Mouse (Mus musculus) MEL (cell line): ENCODE data around the gene Klhl31.

Experiments
- BHLHE40 ChIP-seq: IDR thresholded peaks from 2 replicates; pipeline ENCODE4 v1.6.1; 2012; ENCODE audit warnings: low read depth, mild to moderate bottlenecking, inconsistent platforms, low read length, improper control_type of control experiment, borderline replicate concordance
- CTCF ChIP-seq, 3 experiments: IDR thresholded peaks in 2 of 3; conservative IDR thresholded peaks in 1 of 3; 2 replicates each; pipeline ENCODE4 v1.5.1; 2011 to 2012; ENCODE audit warnings: low read length in 3 of 3, low read depth in 2 of 3, mild to moderate bottlenecking in 2 of 3, improper control_type of control experiment in 1 of 3, inconsistent platforms in 1 of 3, mixed read lengths in 1 of 3, moderate library complexity in 1 of 3; ENCODE audit not compliant: control insufficient read depth in 1 of 3, insufficient read depth in 1 of 3, poor library complexity in 1 of 3, severe bottlenecking in 1 of 3
- E2F4 ChIP-seq: IDR thresholded peaks from 2 replicates; pipeline ENCODE4 v1.6.1; 2011; ENCODE audit warnings: low read depth, low read length, improper control_type of control experiment, borderline replicate concordance
- ELF1 ChIP-seq: IDR thresholded peaks from 2 replicates; pipeline ENCODE4 v1.6.1; 2014; ENCODE audit warnings: low read depth, mild to moderate bottlenecking, inconsistent platforms, low read length, improper control_type of control experiment, moderate library complexity
- EP300 ChIP-seq, 2 experiments: IDR thresholded peaks; 2 replicates each; pipeline ENCODE4 v1.6.1; 2011; ENCODE audit warnings: improper control_type of control experiment in 2 of 2, low read length in 2 of 2, low read depth in 1 of 2, mild to moderate bottlenecking in 1 of 2
- GATA1 ChIP-seq: IDR thresholded peaks from 2 replicates; pipeline ENCODE4 v1.6.1; 2011; ENCODE audit warnings: low read depth, low read length, improper control_type of control experiment
- MEF2A ChIP-seq: IDR thresholded peaks from 2 replicates; pipeline ENCODE4 v1.6.1; 2014; ENCODE audit warnings: low read depth, mild to moderate bottlenecking, inconsistent platforms, low read length, improper control_type of control experiment; ENCODE audit not compliant: poor library complexity, insufficient replicate concordance, severe bottlenecking; ENCODE audit errors: extremely low read depth
- NELFE ChIP-seq: IDR thresholded peaks from 2 replicates; pipeline ENCODE4 v1.6.1; 2011; ENCODE audit warnings: low read depth, low read length, improper control_type of control experiment
- NRF1 ChIP-seq: IDR thresholded peaks from 2 replicates; pipeline ENCODE4 v1.6.1; 2014; ENCODE audit warnings: low read depth, mild to moderate bottlenecking, inconsistent platforms, low read length, improper control_type of control experiment, moderate library complexity; ENCODE audit not compliant: poor library complexity, insufficient read depth, severe bottlenecking
- POLR2A ChIP-seq, 2 experiments: IDR thresholded peaks; 2 replicates each; pipeline ENCODE4 v1.6.1; 2011 to 2012; ENCODE audit warnings: low read length in 2 of 2, mild to moderate bottlenecking in 2 of 2, control low read depth in 1 of 2, improper control_type of control experiment in 1 of 2, low read depth in 1 of 2, moderate library complexity in 1 of 2; ENCODE audit not compliant: control insufficient read depth in 1 of 2, insufficient read depth in 1 of 2, poor library complexity in 1 of 2
- RCOR1 ChIP-seq: IDR thresholded peaks from 2 replicates; pipeline ENCODE4 v1.6.1; 2012; ENCODE audit warnings: low read depth, mild to moderate bottlenecking, inconsistent platforms, low read length, improper control_type of control experiment
- TCF12 ChIP-seq: IDR thresholded peaks from 2 replicates; pipeline ENCODE4 v1.6.1; 2014; ENCODE audit warnings: low read depth, mild to moderate bottlenecking, inconsistent platforms, low read length, improper control_type of control experiment, moderate library complexity
- USF1 ChIP-seq: IDR thresholded peaks from 2 replicates; pipeline ENCODE4 v1.6.1; 2014; ENCODE audit warnings: low read depth, mild to moderate bottlenecking, inconsistent platforms, low read length, improper control_type of control experiment, moderate library complexity

DNA sequence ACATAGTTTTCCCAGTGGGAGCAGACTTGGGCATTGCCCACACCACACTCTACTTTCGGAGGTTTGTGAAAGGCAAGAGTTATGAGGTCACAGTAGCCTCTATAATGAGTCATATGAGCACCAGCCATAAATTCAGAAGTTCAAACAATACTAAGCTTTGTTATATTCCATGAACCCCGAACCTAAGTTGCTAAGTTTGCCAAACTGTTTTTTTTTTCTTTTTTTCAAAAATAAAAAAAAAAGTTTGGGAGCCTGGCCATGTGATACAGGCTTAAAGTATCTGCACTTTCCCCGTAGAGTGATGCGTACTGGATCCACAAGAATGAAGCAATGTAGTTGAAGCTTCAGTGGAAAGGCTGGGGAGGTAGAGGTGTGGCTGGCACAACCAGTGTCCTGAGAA is 36.9 kb downstream of the Klhl31 start:
- TF ChIP-seq MEF2A (no peak), GATA1 (no peak), ELF1 (no peak), POLR2A (IDR thresholded peaks at IDR 0.05; ENCODE audit: control insufficient read depth in 1 of 2, insufficient read depth in 1 of 2, low read depth in 1 of 2, low read length in 2 of 2, poor library complexity in 1 of 2) (no peak), CTCF (IDR thresholded peaks at IDR 0.05 in 2 of 3, conservative IDR thresholded peaks at IDR 0.05 in 1 of 3; ENCODE audit: control insufficient read depth in 1 of 3, insufficient read depth in 1 of 3, low read depth in 2 of 3, low read length in 3 of 3, poor library complexity in 1 of 3, severe bottlenecking in 1 of 3) (no peak), USF1 (no peak), NRF1 (no peak), EP300 (IDR thresholded peaks at IDR 0.05; ENCODE audit: low read depth in 1 of 2, low read length in 2 of 2) (no peak), RCOR1 (no peak), E2F4 (no peak), BHLHE40 (no peak), TCF12 (no peak), NELFE (no peak)
